Mouse (Mus musculus) embryonic fibroblast, embryonic 13.5 days (primary cell): ENCODE measurements at regions not wholly inside any gene's neighbourhood (a gene's known extent, or its start where the extent isn't known, plus 50 kb on each side); places are given as distances from the start of the nearest gene placed in this dataset.

Experiments used
- CTCF ChIP-seq: IDR thresholded peaks from 2 replicates; pipeline ENCODE4 v1.5.1; 2011; ENCODE audit warnings: mild to moderate bottlenecking, control low read depth, low read length, moderate library complexity, borderline replicate concordance; ENCODE audit not compliant: insufficient read depth
- POLR2A ChIP-seq: IDR thresholded peaks from 2 replicates; pipeline ENCODE4 v1.6.1; 2011; ENCODE audit warnings: low read depth, mild to moderate bottlenecking, control low read depth, low read length, moderate library complexity

GRCm38 (mm10) chr5:64460891-64461290, 304.8 kb downstream of the Tbc1d1 start:
- TF ChIP-seq POLR2A (no peak), CTCF (no peak)
